Mouse (Mus musculus) fibroblast of lung, adult 2 months (primary cell): ENCODE measurements around the gene Gm49403.
"Not testable (repeated sequence)": the region's sequence is repeated elsewhere in the genome, so short reads cannot be mapped to it uniquely, and the experiment has no call there.

Experiments
- DNase-seq: peaks from one replicate; pipeline ENCODE4 v3.0.0-alpha.2; 2011; ENCODE audit warnings: low read depth

Gene Gm49403

DNA sequence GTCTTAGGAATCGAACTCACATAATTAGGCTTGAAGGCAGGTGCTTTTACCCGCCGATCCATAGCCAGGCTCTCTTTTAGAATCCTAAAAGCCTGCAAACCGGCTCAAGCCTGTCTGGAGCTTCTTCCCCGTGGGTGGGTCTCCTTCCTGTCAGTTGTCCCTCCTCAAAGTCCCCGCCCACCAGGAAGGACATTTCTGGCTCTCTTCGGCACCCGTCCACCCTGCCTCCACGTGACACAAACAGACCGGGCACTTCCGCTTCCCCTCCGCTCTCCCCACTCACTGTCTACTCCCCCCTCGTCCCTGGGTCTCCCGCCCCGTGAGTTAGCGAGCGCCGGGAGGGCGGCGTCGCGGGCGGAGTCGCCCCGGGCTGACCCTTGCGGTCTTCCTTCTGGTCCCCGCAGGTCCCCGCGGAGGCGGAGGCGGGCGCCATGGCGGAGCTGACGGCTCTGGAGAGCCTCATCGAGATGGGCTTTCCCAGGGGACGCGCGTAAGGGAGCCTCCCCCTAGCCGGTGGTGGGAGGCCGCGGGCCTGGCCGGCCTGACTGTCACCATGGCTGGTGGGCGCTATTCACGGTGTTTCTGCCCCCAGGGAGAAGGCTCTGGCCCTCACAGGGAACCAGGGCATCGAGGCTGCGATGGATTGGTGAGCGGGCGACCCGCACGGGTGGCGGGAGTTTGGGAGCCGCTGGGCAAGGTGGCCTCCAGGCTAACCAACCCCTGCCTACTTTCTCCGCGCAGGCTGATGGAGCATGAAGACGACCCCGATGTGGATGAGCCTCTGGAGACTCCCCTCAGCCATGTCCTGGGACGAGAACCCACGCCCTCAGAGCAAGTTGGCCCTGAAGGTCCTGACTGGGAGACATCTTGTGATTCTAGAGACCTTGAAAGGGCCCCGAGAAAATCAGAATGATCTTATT lies 12.2 kb upstream of the Gm49403 start, which contains the start of gene Ubxn1:
Ubxn1 (plus strand) TSS at position 230 of the 920 bp plus-strand sequence.
- peak; percentile 97 for DNase-seq

DNA sequence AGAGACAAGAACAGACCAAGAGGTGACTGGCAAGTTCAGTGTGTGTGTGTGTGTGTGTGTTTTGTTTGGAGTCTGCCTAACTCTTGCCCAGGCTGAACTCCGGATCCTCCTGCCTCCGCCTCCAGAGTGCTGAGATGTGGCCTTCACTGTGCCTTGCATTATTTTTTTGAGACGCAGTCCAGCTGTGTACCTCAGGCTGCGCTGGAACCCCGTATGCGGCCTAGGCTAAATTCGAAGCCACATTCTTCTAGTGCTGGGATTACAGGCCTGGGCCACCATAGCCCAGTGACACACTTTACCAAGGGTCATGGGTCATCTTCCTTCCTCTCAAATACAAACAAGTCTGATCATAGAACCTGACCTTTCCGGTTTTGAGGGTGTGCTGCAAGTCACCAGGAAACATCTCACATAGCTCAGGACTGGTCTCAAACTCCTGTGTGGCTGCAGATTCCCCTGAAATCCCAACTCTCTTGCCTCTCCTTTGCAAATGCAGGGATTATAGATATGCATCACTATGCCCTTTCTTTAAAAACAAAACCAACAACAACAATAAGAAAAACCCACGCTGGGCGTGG lies 11.4 kb upstream of the Gm49403 start:
- no peak for DNase-seq

DNA sequence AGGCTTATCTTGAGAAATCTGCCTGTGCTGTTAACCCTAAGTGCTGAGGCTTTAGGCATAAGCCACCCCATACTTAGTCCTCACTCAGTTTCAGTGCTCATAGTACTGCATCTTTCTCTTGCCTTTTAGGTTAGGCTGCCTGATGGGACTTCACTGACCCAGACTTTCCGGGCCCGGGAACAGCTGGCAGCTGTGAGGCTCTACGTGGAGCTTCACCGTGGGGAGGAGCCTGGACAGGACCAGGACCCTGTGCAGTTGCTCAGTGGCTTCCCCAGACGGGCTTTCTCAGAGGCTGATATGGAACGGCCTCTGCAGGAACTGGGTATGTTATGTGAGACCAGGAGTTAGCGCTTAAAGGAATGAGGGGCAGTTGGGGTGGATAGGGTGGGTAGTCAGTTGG lies 8.7 kb upstream of the Gm49403 start:
- DNase-seq = no peak

DNA sequence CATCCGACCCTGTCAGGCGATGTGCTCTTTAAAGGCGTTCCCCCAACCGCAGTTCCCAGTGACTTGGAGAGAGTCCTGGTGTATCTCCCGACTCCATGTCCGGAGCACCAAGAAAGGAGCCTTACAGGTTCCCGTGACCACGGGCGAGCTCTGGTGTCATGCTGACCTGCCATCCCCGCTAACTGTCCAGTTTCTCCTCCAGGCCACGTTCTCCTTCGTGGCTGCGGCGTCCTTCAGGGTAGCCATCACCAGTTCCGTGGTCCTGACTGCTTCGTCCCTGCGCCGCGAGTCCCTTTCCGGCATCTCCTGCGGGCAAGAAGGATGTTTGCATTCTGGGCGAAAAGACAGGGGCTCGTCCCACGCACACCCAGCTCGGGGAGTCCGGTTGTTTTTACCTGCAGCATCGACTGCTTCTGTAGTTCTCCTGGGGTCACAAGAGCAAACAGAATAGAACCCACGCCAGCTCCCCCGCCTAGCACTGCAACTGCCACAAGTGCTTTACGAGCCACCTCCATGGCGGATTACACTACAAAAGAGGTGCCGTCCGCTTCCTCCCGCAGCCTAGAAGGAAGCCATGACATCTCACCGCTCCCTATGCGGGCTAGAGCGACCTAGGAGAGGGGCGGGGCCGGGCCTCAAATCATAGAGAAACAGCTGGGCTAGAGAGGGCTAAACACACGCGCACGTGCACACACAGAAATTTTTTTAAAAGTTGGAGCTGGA lies 3.3 kb upstream of the Gm49403 start, which contains the start of gene Uqcc3:
Uqcc3 (minus strand) TSS at position 613 of the 723 bp plus-strand sequence.
- DNase-seq = peak; percentile 67

DNA sequence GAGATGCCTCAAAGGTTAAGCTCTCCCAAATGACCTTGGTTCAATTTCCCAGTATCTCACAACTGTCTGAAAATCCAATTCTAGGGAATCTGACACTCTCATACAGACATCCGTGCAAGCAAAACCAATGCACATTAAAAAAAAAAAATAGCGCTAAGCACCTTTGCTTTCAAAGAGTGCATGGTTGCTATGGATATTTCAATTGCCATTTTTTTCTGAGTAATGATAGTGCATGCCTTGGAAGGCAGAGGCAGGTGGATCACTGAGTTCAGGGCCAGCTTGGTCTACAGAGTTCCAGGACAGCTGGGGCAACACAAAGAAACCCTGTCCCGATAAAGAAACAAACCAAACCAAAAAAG lies 2.7 kb upstream of the Gm49403 start:
- DNase-seq = no peak

DNA sequence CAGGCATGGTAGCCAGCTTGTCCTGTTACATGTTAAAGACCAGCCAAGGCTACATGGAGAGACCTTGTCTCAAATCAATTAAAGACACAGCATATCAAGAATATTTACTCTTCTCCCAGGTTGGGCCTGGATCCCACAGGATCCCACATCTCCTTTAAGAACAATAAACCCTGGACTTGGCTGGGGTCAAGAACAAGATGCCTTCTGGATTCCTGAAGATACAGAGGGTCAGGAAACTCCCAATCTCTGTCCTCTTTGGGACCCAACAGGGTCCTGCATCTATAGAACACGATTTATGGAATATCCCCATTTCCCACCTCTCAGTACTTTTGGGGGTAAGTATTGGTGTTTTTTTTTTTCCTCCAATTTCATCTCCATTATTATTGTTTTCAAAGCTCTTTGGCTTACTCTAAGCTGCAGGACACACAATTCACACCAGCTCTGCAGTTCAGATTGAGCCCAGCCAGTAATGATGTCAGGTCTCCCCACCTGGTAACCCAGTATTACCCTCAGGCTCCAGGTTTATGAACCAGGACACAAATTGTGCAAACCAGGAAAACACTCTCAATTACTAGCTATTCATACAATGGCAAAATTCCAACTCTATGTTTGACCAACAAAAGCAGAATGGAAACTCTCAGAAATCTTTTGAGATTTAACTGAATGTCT lies 3.3 kb downstream of the Gm49403 start:
- no peak for DNase-seq

DNA sequence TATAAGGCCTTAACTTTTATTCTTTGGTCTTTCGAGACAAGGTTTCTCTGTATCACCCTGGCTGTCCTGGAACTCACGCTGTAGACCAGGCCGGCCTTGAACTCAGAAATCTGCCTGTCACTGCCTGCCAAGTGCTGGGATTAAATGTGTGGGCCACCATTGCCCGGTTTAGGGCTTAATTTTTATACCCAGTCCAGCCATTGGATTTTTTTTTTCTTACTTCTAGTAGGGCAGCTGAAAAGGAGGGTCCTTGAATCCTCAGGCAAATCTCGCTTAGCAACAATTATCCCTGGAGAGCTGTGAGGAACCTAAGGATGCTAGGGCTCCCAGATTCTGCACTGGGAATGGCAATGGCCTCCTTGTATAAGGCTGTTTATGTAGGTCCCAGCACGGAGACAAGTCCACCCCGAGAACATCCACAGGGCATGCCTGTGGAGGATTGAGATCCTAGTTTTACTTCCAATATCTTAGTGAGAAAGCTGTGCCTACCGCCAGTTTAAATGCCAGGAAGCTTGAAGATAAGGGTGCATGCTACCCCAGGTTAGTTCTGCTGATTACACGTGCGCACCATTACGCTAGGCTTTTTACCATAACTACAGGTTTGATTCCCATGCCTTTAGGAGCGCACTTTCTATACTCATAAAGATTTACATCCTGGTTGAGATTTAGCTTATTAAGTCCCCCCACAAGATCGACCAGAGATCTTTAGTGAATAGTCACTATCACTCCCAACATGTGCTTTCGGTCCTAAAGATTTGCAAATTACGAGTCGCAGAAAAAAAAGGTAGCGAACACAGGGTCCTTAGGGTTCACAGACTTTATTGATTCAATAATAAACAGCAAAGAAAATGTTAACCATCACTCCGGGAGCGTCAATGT lies 4.1 kb downstream of the Gm49403 start:
- no peak for DNase-seq

DNA sequence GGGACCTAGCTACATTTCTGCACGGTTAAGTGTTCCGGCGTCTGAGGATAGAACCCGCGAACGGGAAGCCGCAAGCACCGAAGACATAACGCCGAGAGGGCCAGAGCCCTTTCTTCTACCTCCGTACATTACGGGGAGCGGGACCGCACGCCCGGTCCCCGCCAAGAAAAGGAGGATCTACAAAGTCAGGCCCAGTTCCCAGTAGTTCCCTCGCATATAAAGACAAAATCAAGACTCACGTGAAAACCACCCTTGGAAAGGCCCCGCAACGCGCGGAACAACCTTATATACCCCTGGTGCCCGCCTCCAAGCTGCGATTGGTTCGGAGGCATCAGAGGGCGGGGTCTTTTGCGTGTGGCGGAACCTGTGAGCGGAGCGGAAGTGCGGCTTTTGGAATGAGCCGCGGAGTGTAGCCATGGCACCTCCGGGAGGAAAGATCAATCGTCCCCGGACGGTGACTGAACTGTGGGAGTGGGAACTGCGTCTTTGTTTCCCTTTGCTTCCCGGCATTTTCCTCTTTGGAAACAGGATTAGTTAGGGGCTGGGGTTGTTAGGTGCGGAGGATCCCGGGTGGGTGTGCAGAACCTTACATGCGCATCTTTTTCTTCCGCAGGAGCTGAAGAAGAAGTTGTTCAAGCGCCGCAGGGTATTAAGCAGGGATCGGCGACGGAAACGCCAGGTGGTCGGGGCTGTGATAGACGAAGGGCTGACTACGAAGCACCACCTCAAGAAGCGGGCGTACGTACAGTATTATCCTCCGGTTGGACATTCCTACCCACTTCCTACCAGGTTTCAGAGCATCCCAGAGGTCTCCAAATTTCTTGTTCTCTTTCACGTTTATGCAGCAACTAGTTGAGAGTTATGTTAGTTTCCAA lies 5.0 kb downstream of the Gm49403 start, which contains the start of the genes 1810009A15Rik and Gm49416:
1810009A15Rik (plus strand) TSS at position 343 of the 875 bp plus-strand sequence.
Gm49416 (plus strand) TSS at position 416 of the 875 bp plus-strand sequence.
- DNase-seq = peak; percentile 79

DNA sequence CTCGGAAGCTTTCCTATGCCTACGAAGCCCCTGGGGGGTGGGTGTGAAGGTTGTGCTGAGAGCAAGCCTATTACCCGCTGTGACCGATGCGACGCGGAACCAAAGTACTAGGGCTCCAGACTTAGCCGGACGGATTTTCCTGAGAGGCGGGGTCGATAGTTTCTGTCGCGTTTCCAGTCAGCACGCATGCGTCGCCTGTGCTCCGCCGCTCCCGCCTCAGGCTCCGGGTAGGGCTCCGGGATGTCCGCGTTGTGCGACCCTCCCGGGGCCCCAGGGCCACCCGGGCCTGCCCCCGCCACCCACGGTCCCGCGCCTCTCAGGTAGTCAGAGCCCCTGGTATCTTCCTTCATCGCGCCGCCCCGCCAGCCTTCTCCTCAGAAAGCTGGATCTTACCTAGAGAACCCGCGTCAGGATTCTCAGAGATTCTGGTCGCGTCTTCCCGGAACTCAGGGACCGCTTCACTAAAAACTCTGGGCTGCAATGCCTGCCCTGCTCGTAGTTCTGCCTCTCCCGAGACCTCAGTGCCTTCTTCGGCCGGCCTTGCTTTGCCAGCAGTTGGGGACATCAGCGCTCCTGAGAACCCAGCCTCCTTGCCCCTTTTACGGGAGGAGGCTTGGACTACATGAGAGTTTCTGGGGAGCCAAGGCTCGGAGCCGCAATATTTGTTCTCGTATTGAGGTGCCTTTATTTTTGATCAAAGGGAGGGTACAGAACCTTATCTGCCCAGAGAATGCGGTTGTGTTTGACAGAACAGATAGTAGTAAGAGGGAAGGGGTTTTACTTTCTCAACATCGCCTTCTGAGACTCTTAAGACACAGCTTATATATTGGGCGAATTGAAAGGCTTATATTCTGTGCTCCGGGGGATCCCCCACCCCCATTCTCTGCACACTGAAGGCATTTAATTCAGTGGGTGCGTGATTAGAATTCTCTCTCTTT lies 9.4 kb downstream of the Gm49403 start, which contains the start of gene Ints5:
Ints5 (plus strand) TSS at position 177 of the 938 bp plus-strand sequence.
- DNase-seq = no peak

DNA sequence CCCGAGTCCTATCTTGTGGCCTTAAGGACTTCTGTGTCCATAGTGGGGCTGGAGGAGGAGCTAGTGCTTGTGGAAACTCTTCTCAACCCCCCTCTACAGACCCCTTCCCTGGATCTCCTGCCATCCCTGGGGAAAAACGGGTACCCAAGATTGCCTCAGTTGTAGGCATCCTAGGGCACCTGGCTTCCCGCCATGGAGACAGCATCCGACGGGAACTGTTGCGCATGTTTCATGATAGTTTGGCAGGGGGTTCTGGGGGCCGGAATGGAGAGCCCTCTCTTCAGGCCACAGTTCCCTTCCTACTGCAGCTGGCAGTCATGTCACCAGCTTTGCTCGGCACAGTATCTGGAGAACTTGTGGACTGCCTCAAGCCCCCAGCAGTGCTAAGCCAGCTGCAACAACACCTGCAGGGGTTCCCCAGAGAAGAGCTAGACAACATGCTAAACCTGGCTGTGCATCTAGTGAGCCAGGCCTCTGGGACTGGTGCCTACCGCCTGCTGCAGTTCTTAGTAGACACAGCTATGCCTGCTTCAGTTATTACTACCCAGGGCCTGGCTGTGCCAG lies 11.7 kb downstream of the Gm49403 start:
- DNase-seq = no peak

DNA sequence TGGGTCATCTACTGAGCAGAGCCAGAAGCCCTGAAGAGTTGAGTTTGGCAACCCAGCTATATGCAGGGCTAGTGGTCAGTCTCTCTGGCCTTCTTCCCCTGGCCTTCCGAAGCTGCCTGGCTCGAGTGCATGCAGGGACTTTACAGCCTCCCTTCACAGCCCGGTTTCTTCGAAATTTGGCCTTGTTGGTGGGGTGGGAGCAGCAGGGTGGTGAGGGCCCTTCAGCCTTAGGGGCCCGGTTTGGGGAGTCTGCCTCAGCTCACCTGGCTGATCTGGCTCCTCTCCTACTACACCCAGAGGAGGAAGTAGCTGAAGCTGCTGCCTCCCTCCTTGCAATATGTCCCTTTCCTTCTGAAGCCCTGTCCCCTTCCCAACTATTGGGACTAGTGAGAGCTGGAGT lies 12.5 kb downstream of the Gm49403 start:
- DNase-seq = not testable (repeated sequence)

DNA sequence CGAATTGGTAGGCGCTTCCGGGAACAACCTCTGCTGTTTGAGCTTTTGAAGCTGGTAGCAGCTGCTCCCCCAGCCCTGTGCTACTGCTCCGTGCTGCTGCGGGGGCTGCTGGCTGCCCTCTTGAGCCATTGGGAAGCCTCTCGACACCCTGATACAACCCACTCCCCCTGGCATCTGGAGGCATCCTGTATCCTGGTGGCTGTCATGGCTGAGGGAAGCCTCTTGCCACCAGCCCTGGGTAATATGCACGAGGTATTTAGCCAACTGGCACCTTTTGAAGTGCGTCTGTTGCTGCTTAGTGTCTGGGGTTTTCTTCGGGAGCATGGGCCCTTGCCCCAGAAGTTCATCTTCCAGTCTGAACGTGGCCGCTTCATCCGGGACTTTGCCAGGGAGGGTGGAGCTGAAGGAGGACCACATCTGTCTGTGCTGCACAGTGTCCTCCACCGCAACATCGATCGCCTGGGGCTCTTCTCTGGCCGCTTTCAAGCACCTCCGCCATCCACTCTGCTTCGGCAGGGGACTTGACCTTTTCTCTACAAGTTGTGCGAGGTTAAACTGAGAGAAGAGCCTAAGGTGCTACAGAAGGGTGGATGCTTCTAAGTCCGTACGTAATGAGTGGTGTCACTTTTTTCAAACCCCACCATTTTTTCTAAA lies 13.6 kb downstream of the Gm49403 start:
- DNase-seq = not testable (repeated sequence)

DNA sequence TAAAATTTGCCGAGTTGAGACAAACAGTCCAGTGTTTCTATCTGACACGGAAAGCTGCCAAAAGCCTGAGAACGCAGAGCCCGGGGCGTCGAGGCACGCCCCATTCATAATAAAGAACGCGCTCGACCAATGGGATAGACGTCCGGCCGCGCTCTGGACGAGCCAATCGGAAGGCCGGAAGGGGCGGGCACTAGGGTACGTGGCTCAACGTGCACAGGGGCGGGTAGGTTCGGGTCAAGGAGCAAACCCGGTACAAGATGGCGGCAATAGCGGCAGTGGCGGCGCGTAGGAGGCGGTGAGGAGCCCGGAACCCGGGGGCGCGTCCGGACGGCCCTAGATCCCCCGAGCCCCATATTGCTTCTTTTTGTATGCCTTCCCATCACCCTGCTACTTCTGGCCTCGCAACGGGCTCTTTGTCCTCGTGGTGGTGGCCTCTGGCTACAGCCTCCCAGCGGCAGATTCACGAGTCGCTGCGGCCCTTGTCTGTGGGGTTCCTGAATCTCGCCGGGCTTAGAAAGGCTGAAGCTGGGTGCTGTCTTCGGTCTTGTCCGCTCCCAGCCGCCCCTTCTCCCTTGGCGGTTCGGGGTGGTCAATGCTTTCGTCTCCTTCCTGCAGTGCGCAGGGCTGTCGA lies 14.2 kb downstream of the Gm49403 start, which contains the start of gene Ganab:
Ganab (plus strand) TSS at position 207 of the 631 bp plus-strand sequence.
- peak; percentile 80 for DNase-seq

DNA sequence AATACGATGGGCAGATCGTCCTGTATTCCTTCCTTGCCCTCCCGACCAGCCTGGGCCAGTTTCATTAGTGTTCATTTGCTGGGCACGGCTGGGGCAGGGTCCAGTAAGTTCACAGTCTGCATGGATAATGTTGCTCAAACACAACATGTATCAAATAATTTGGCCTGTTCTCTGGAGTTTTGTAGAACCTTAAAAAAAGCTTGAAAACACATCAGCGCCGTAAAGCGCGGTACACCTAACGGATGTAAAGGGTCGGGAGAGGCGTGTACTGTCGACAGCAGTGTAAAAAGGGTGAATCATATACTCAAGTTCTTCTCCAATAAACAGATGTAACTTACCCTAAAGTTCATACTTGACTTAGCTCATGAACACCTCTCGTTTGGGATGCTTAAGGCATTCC lies 14.8 kb downstream of the Gm49403 start:
- DNase-seq = no peak

DNA sequence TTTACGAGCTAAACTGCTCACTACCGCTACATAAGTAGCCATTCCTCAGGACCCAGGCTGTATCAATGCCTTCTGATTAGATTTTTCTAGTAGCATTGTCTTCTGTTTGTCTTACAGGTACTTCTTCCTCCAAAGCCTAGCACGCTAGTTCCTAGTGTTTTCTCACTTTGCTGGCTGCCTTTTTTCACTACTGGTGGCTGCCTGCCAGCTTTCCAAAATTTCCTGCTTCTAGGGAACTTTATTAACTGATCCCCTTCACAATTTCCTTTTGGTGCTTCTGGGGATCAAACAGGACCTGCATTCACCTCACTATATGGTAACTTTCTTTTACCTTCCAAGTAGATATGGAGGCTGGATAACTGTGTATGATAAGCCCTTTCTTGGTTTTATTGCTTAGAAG lies 15.3 kb downstream of the Gm49403 start:
- DNase-seq = no peak

DNA sequence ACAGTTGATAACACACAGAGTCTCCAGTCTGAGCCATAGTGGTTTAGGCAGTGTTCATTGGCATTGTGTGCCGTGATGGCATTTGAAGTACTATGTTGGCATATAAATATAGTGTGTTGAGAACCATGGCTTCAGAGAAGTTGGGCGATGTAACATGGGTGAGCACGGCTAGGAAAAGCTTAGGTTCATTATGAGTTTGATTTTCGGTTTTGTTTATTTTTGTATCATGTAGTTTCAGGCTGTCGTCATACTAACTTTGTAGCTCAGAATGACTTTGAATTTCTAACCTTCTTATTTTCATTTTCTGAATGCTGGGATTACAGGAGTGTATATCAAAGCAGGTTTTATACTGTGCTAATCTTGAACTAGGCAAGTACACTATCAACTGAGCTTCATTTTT lies 19.7 kb downstream of the Gm49403 start:
- no peak for DNase-seq

DNA sequence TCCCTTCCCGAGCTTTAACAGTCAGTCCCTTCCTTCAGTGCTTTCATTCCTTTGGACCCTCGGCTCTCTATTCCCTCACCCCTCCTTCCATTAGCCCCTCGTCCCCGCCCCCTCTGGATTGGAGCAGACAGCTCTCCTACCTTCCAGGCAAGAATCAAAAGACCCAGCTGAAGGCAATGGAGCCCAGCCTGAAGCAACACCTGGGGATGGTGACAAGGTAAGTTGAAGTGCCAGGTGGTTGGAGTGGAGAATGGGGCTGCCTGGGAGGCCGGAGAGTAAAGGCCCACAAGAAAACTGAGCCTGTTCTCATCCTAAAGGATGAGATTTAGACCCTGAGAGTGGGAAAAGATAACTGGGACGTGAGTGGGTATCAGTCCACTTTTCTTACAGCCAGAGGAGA lies 24.8 kb downstream of the Gm49403 start:
- no peak for DNase-seq
